Mouse (Mus musculus): Measurements from ENCODE around the gene Eif3a.

Gene Eif3a

GRCm38 (mm10) chr19:60758896-60759835, 31.3 kb downstream of the Eif3a start:
- DNase-seq = no peak

- no peak for DNase-seq
Measured at GRCm38 (mm10) chr19:60757099-60757785, 33.2 kb downstream of the Eif3a start.

- DNase-seq = peak; percentile 76
Measured at GRCm38 (mm10) chr19:60756192-60757098, 34.0 kb downstream of the Eif3a start.

- DNase-seq = peak; percentile 95
Measured at GRCm38 (mm10) chr19:60755438-60756191, 34.8 kb downstream of the Eif3a start, which contains the start of gene Nanos1. Nanos1 (plus strand) TSS chr19:60755987.

- DNase-seq = no peak
Measured at GRCm38 (mm10) chr19:60747801-60748200, 42.7 kb downstream of the Eif3a start.

GRCm38 (mm10) chr19:60743767-60744547, 46.5 kb downstream of the Eif3a start:
- no peak for DNase-seq

GRCm38 (mm10) chr19:60740560-60740959, 49.9 kb downstream of the Eif3a start:
- no peak for DNase-seq

GRCm38 (mm10) chr19:60731966-60732365, 58.5 kb downstream of the Eif3a start:
- DNase-seq = no peak

GRCm38 (mm10) chr19:60731299-60731698, 59.2 kb downstream of the Eif3a start:
- DNase-seq = no peak

GRCm38 (mm10) chr19:60730281-60730852, 60.1 kb downstream of the Eif3a start:
- peak; percentile 21 for DNase-seq

- no peak for DNase-seq
Measured at GRCm38 (mm10) chr19:60716381-60716780, 74.1 kb downstream of the Eif3a start.

- no peak for DNase-seq
Measured at GRCm38 (mm10) chr19:60712577-60712976, 77.9 kb downstream of the Eif3a start.
